Mouse (Mus musculus): Measurements from ENCODE around the gene Slc2a13. TPM values are rescaled to one million over a fixed set of nuclear protein-coding genes. Genes with fewer than 3 reads are reported as not detected.

Slc2a13 gene
- total RNA-seq (2014; fragmentation: Nextera tagmentation) (not detected in 2 replicates), total RNA-seq (2017) (not detected in 2 replicates)

- ATAC-seq (replicated peaks; ENCODE audit: poor library complexity, severe bottlenecking), result peak; percentile 95
Measured at GRCm38 (mm10) chr15:91573111-91573538, at the start of gene Slc2a13. Gene Slc2a13, minus strand, starts transcription at chr15:91573261.

- no peak for ATAC-seq (replicated peaks; ENCODE audit: poor library complexity, severe bottlenecking)
Measured at GRCm38 (mm10) chr15:91616016-91616415, 43.0 kb upstream of the Slc2a13 start.

DNA sequence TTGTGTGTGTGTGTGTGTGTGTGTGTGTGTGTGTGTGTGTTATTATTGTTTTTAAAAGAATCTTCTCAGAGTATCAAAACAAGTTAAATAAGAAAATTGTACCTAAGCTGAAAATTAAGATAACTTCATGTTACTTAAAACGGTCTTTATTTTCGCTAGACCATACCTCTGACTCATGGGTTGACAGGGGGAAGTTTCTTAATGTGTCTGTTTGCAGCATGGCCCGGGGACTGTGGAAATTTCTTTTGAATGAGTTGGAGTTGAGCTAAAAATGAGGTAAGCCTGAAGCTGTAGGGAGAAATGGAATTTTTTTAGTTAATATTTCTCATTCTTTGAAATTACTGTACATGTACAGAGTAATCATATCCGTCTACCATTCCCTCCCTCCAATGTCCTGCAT, 42.5 kb upstream of the Slc2a13 start:
- ATAC-seq (replicated peaks; ENCODE audit: poor library complexity, severe bottlenecking), result peak; percentile 50; the same call in 1 of the 2 replicates

- no peak for ATAC-seq (replicated peaks; ENCODE audit: poor library complexity, severe bottlenecking)
Measured at GRCm38 (mm10) chr15:91613981-91614665, 41.1 kb upstream of the Slc2a13 start.

- peak; percentile 91 for ATAC-seq (replicated peaks; ENCODE audit: poor library complexity, severe bottlenecking)
Measured at GRCm38 (mm10) chr15:91609713-91610112, 36.7 kb upstream of the Slc2a13 start.

- no peak for ATAC-seq (replicated peaks; ENCODE audit: poor library complexity, severe bottlenecking)
Measured at GRCm38 (mm10) chr15:91608811-91609210, 35.8 kb upstream of the Slc2a13 start.

- ATAC-seq (replicated peaks; ENCODE audit: poor library complexity, severe bottlenecking), result no peak
Measured at GRCm38 (mm10) chr15:91601197-91601596, 28.1 kb upstream of the Slc2a13 start.

GRCm38 (mm10) chr15:91597290-91597689, 24.2 kb upstream of the Slc2a13 start:
- no peak for ATAC-seq (replicated peaks; ENCODE audit: poor library complexity, severe bottlenecking)

DNA sequence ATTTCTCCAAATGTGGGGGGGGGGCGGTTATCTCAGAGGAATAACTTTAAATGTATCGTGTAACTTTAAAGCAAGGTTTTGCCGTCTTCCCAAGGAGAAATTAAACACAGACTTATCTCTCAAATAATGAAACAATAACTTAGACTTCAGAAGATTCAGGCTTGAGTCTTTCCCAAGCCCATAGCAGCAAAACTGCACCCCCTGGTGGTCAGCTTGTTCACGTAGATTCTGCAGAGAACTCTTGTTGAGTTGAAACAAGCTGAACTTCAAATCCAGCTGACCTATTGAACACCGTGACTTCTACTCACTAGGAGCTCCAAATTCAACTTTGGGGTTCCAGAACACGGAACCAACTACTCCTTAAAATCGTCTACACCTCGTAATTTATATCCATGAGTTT, 1.4 kb upstream of the Slc2a13 start:
- ATAC-seq (replicated peaks; ENCODE audit: poor library complexity, severe bottlenecking), result peak; percentile 31; the same call in 1 of the 2 replicates

- ATAC-seq (replicated peaks; ENCODE audit: poor library complexity, severe bottlenecking), result peak; percentile 49
Measured at GRCm38 (mm10) chr15:91572421-91573069, 516 bp downstream of the Slc2a13 start.

DNA sequence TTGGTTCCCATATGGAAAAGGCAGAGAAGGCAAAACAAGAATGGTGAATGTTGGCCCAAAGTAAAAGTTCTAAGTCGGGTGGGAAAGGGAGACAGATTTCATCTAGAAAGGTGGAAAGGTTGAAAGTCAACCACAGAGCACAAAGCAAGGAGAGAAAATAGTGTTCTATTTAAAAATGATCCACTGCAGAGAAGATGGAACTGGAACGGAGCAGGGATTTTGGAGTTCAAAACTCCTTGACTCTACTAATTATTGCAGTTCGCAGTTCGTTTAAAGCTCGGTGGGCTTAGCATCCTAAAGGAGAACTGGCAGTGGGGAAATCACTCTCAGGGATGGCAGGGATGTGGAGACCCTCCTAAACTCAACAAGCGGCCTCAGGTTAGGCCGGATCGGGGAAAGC, 1.1 kb downstream of the Slc2a13 start:
- ATAC-seq (replicated peaks; ENCODE audit: poor library complexity, severe bottlenecking), result no peak

GRCm38 (mm10) chr15:91566784-91567183, 6.3 kb downstream of the Slc2a13 start:
- no peak for ATAC-seq (replicated peaks; ENCODE audit: poor library complexity, severe bottlenecking)

DNA sequence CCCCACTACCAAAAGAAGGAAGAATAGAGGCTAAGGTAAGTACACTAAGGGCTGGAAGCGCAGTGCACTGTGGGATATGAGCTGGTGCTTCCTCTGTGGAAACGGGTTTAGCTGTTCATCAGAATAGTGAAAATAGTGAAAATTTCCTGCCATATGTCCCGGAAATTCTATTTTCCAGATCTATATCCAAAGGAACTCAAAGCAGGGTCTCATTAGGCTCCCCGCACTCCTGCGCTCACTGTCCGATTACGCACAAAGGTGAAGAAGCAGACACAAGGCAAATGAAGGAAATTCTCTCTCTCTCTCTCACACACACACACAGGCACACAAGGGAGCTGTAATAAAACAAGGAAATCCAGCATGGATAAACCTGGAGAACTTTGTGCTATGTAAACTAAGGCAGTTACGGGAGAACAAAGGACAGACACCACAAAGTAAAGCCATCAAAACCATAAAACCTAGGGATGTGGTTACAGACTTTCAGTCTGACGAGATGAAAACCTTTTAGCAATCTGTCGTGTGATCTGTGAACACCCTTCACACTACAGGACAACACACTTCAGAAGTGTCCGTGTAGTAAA, 7.9 kb downstream of the Slc2a13 start:
- ATAC-seq (replicated peaks; ENCODE audit: poor library complexity, severe bottlenecking), result no peak

DNA sequence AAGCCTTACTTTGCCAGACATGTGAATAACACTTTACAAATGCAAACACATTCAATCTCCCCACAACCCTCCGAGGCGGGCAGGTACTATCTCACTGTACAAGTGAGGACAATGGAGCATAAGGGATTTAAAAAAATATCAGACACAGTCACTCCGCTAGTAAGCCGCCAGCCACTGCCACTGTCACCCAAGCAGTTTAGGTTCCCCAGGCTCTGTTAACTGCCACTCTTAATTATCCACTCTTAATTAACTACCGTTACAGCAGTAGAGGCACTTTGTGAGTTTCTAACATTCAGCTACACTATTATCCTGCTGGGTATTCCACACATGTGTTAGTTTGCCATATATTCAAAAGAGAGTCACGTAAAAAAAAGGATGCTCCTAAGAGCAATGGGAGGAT, 11.3 kb downstream of the Slc2a13 start:
- no peak for ATAC-seq (replicated peaks; ENCODE audit: poor library complexity, severe bottlenecking)

DNA sequence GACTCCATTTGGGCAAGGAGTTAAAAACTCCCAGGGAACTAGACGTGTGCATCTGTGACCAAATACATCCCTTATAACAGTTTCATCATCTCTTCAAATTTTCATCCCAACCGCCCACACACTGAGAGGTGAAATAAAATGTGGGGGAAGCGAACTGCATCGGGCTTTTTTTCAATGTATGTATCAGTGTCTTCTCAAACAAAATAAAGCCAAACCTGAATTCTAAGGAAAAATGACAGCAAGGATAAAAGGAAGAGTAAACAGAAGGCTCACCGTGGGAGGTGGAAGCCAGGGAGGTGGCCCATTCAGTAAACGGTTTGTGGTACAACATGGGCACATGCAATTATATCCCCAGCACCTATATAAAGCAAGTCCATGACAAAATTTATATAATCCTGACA, 17.7 kb downstream of the Slc2a13 start:
- ATAC-seq (replicated peaks; ENCODE audit: poor library complexity, severe bottlenecking), result no peak

DNA sequence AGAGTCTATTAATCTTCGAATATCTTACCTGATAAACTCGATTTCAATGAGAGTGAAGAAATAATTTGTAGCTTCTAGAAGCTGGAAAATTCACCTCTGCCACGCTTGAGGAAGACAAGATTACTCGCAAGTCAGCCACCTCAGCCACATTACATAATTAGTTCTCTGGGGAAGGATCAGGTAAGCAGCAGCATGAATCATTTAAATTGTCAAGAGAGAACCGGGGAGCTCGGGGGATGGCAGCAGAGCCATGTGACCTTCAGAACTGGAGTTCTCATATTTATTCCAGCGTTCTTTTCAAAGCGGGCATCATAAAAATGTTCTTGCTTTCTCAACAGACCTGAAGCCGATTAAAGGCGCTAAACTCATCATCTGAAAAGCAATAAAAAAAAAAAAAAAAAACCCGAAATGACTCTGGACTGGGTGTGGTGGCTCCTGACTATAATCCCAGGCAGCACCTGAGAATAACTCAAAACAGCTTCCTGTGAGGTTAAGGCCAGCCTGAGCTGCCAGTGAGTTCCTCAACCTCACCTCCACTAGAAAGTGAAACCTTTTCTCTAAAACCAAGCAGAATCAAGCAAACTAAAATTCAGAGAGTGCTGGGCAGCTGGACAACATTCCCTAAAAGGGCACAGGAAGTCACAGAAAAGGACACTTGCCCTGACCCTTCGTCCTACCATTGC, 24.3 kb downstream of the Slc2a13 start:
- no peak for ATAC-seq (replicated peaks; ENCODE audit: poor library complexity, severe bottlenecking)

GRCm38 (mm10) chr15:91544586-91544985, 28.5 kb downstream of the Slc2a13 start:
- no peak for ATAC-seq (replicated peaks; ENCODE audit: poor library complexity, severe bottlenecking)

DNA sequence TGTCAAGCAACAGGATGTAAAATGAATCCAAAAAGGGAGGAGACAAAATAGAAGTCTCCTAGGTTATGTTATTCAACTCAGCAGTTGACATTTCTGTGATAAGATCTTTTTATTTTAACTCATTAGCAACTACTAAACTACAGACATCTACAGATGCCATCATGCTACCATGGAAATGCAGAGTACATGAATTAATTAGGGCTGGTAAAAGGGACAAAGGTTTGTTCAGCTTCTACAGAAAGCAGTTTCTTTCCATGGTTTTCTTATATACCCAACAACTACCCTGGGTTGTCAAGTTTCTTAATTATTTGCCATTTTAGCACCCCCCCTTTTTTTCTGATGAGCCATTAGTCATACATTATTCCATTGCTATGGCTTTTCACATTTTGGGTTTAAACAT, 34.6 kb downstream of the Slc2a13 start:
- no peak for ATAC-seq (replicated peaks; ENCODE audit: poor library complexity, severe bottlenecking)

DNA sequence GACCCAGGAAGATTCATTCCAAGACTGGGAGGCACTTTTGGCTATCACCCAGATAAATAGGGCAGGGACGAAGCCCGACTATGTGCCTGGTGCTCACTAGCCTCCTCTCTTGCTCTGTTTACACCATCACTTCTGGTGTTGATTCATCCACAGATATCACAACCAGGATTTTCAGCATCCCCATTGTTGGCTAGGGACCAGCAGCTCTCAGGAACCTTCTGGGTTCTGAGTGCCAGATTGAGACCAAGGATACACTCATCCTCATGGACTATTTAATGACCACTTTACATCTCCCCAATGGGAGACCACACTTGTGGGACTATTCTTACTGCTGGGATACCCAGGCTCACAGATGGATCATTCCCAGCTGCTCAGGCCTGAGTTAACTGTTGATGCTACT, 46.2 kb downstream of the Slc2a13 start:
- ATAC-seq (replicated peaks; ENCODE audit: poor library complexity, severe bottlenecking), result no peak

DNA sequence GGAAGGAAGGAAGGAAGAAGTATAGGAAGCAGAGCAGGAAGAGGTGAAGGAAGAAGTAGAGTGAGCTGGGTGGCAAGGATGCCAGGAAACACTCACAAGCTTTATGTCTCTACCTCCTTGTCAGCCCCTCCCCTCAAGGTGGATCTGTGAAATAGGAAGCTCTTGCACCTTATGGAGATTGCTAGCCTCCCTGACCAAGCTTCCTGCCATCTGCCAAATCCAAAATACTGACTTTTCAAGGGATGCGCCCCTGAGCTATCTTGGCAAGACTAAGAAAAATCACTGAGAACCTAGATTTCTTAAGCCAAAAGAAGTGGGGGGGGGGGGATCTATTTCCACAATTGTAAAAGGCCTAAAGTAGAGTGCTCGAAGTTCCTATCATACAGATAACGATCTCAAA, 46.9 kb downstream of the Slc2a13 start:
- no peak for ATAC-seq (replicated peaks; ENCODE audit: poor library complexity, severe bottlenecking)

- no peak for ATAC-seq (replicated peaks; ENCODE audit: poor library complexity, severe bottlenecking)
Measured at GRCm38 (mm10) chr15:91524451-91524850, 48.6 kb downstream of the Slc2a13 start.
